In the genomic region with DNA sequence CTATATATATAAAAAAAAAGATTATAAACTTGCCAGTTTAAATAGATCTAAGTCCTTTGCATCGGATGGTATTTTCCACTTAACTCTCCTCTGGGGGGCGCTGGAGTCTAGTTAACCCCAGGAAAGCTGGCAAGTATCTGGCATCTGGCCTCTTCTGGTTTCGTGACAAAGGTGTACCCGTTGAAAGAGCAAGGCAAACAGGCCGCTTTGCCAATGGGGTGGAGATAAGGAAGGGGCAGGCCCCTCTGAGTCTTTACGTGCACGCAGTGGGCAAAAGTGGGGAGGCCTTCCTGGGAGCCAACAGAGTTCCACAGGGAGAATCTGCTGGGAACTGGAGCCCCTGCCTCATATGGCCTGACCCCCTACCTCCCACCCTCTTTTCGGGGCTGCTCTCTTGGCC, we compare ENCODE assay signal across 9 mouse cellular contexts.
DNase-seq lines count a peak whose midpoint lies in the region; ATAC-seq lines count a peak whose summit lies in the region.
"Had no signal": no experiment of that assay in that cellular context is flagged by ENCODE, and none has a peak within 500 bp of the region (broad histone marks: within the 10 kb centered on the region; RNA-seq: fewer than 3 reads in every experiment).

No protein-coding gene starts in this region.

- H3K4me2 ChIP-seq in heart, embryonic 11.5 days = peak overlapping the region; percentile 51
- H3K4me2 ChIP-seq in kidney, embryonic 15.5 days = peak overlapping the region; percentile 40

- H3K4me1 ChIP-seq in heart, embryonic 11.5 days (ENCODE audit: control insufficient read depth, insufficient read depth, low read length) = peaks cover 7% of the 10 kb centered on the region
- peaks cover 39% of the 10 kb centered on the region for H3K4me1 ChIP-seq in kidney, embryonic 15.5 days

- ATAC-seq in heart, embryonic 11.5 days (replicated peaks; ENCODE audit: insufficient number of reproducible peaks, low FRiP score, low TSS enrichment) = no peak
- peak; percentile 33 for ATAC-seq in kidney, embryonic 15.5 days (replicated peaks; ENCODE audit: low FRiP score)
- ATAC-seq in monocyte, adult 5-6 weeks (replicated peaks; ENCODE audit: insufficient number of reproducible peaks, low FRiP score, low TSS enrichment, poor library complexity, severe bottlenecking) = no peak

- no peaks in the 10 kb centered on the region for H3K27me3 ChIP-seq in heart, embryonic 11.5 days (ENCODE audit: control insufficient read depth, insufficient read depth, low read length)
- no peaks in the 10 kb centered on the region for H3K27me3 ChIP-seq in kidney, embryonic 15.5 days

- H3K36me3 ChIP-seq in heart, embryonic 11.5 days (ENCODE audit: control insufficient read depth, insufficient read depth, low read length) = no peaks in the 10 kb centered on the region
- no peaks in the 10 kb centered on the region for H3K36me3 ChIP-seq in kidney, embryonic 15.5 days

- no peak overlapping the region for H3K27ac ChIP-seq in heart, embryonic 11.5 days (ENCODE audit: low read depth, low read length)
- peak overlapping the region; percentile 85 for H3K27ac ChIP-seq in kidney, embryonic 15.5 days

- H3K4me3 ChIP-seq in heart, embryonic 11.5 days (ENCODE audit: low read depth, low read length) = no peak overlapping the region
- H3K4me3 ChIP-seq in kidney, embryonic 15.5 days (replicated peaks) = no peak overlapping the region
- H3K4me3 ChIP-seq: erythroblast, embryonic 14.5 days had no signal

- DNase-seq in 3T3-L1 (ENCODE audit: low read depth, low spot score) = peak; percentile 40
- peak; percentile 63 for DNase-seq in R1 (ENCODE audit: low read depth, low spot score)
- peak; percentile 54 for DNase-seq in embryo, embryonic 9.5 days (ENCODE audit: extremely low spot score)
- DNase-seq in lung, adult 18-20 months = peak; percentile 93 to 96
- DNase-seq in retina, postnatal 7 days (ENCODE audit: low read depth, low spot score) = peak; percentile 58

- no peak overlapping the region for H3K9ac ChIP-seq in heart, embryonic 11.5 days (ENCODE audit: low read depth, low read length)
- H3K9ac ChIP-seq in kidney, embryonic 15.5 days = 0 out of 2 replicates have a peak overlapping the region, but pooled peaks have one; percentile 11

- no peaks in the 10 kb centered on the region for H3K9me3 ChIP-seq in heart, embryonic 11.5 days (replicated peaks; ENCODE audit: control insufficient read depth, low read length)
- H3K9me3 ChIP-seq in kidney, embryonic 15.5 days (replicated peaks) = no peaks in the 10 kb centered on the region

- 4% methylated on average over 8 of the region's 8 CpGs for WGBS in heart, embryonic 11.5 days (ENCODE audit: insufficient replicate concordance)
- 11% methylated on average over 8 of the region's 8 CpGs for WGBS in kidney, embryonic 15.5 days

Comparison
In these comparisons a context has a peak if more than half of its experiments do, and no peak if none do; other contexts are left out.
1. DNase-seq: peak in every context shown above with its lines; median percentile 94 in lung, adult 18-20 months; 63 in R1; 58 in retina, postnatal 7 days; 54 in embryo, embryonic 9.5 days; 40 in 3T3-L1.